Mouse (Mus musculus) CD4-positive naive resting alpha-beta T cell, adult 76 days (primary cell): ENCODE data around the gene Gm29735. TPM values are rescaled to one million over a fixed set of nuclear protein-coding genes. Genes with fewer than 3 reads are reported as not detected.

Experiments
- total RNA-seq: library from RNA; stranded (reverse); gene quantifications from one replicate; pipeline ENCODE4 v1.2.4, GENCODE M21; 2023

Gm29735 gene
- total RNA-seq: not detected

GRCm38 (mm10) chr7:142157013-142157412 is at the start of gene Gm29735:
Gene Gm29735 (minus strand): TSS chr7:142157113.

GRCm38 (mm10) chr7:142201064-142201463 is 44.2 kb upstream of the Gm29735 start, which contains the start of gene Krtap5-3:
Gene Krtap5-3 (plus strand): TSS chr7:142201364.

GRCm38 (mm10) chr7:142190289-142190688 is 33.4 kb upstream of the Gm29735 start, which contains the start of gene Gm10153:
Gene Gm10153 (minus strand): TSS chr7:142190389.

GRCm38 (mm10) chr7:142175905-142176304 is 19.0 kb upstream of the Gm29735 start, which contains the start of gene Krtap5-2:
Gene Krtap5-2 (minus strand): TSS chr7:142176005.

GRCm38 (mm10) chr7:142165639-142166038 is 8.7 kb upstream of the Gm29735 start, which contains the start of gene Gm4553:
Gene Gm4553 (minus strand): TSS chr7:142165739.

GRCm38 (mm10) chr7:142144507-142144906 is 12.4 kb downstream of the Gm29735 start, which contains the start of gene Gm45337:
Gene Gm45337 (minus strand): TSS chr7:142144607.

GRCm38 (mm10) chr7:142135934-142136333 is 21.0 kb downstream of the Gm29735 start, which contains the start of gene Gm39115:
Gene Gm39115 (minus strand): TSS chr7:142136034.

GRCm38 (mm10) chr7:142120629-142121028 is 36.3 kb downstream of the Gm29735 start, which contains the start of gene Gm45618:
Gene Gm45618 (minus strand): TSS chr7:142120729.

Other genes with a start within 250 kb of the Gm29735 start
- 73.4 TPM for gene Tollip, start 238.6 kb downstream of the Gm29735 start, total RNA-seq
- gene Brsk2, start 207.4 kb downstream of the Gm29735 start, total RNA-seq: not detected
- 82.7 TPM for gene Mob2, start 96.0 kb downstream of the Gm29735 start, total RNA-seq
- 7.7 TPM for gene Dusp8, start 61.3 kb downstream of the Gm29735 start, total RNA-seq
- gene Gm45618, start 36.4 kb downstream of the Gm29735 start, total RNA-seq: not detected
- gene Gm39115, start 21.1 kb downstream of the Gm29735 start, total RNA-seq: not detected
- not detected for gene Gm45337, start 12.5 kb downstream of the Gm29735 start, total RNA-seq
- not detected for gene Gm4553, start 8.6 kb upstream of the Gm29735 start, total RNA-seq
- not detected for gene Krtap5-2, start 18.9 kb upstream of the Gm29735 start, total RNA-seq
- gene Gm10153, start 33.3 kb upstream of the Gm29735 start, total RNA-seq: not detected
- gene Krtap5-3, start 44.3 kb upstream of the Gm29735 start, total RNA-seq: not detected
- gene Gm7579, start 54.7 kb upstream of the Gm29735 start, total RNA-seq: not detected
- not detected for gene Krtap5-5, start 72.9 kb upstream of the Gm29735 start, total RNA-seq
- gene Gm40460, start 84.0 kb upstream of the Gm29735 start, total RNA-seq: not detected
- not detected for gene Gm2431, start 101.2 kb upstream of the Gm29735 start, total RNA-seq
- gene Gm4559, start 117.2 kb upstream of the Gm29735 start, total RNA-seq: not detected
- not detected for gene Krtap5-1, start 140.0 kb upstream of the Gm29735 start, total RNA-seq
- not detected for gene Krtap5-4, start 146.4 kb upstream of the Gm29735 start, total RNA-seq
- gene Ifitm10, start 216.6 kb upstream of the Gm29735 start, total RNA-seq: 4.6 TPM
- gene Gm49369, start 225.6 kb upstream of the Gm29735 start, total RNA-seq: 3.8 TPM
- 184 TPM for gene Ctsd, start 230.9 kb upstream of the Gm29735 start, total RNA-seq